Comparison of ENCODE assay signal across 8 mouse cellular contexts in the genomic region with DNA sequence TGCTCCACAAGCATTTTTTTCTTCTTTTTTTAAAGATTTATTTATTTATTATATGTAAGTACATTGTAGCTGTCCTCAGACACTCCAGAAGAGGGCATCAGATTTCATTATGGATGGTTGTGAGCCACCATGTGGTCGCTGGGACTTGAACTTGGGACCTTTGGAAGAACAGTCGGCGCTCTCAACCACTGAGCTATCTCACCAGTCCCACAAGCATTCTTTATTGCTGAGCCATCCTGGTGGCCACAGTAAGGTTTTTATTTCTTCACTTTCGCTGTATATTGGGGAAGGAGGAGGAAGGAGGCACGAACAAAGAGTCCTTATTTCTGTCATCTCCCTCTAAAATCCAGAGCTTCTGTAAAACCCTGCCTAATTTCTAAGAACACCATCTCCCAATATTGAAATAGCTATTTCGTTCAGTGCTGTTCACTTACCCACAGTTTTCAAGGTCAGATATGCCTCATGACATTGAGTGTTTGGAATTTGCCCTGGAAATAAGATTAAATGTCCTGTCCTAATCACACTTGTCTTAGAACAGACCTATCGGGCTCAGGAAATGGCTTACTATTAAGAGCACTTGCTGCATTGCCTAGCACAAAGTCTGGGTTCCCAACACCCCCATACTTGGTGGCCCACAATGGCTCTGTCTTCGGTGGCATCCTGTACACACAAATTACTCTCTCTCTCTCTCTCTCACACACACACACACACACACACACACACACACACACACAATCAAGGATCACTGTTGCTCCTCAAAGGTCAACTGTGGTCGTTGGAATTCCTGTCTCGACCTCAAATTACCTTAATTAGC. TPM values are rescaled to one million over a fixed set of nuclear protein-coding genes. Genes with fewer than 3 reads are reported as not detected.
DNase-seq lines count a peak whose midpoint lies in the region; ATAC-seq and TF ChIP-seq lines count a peak whose summit lies in the region.

No protein-coding gene starts in this region.

- no peaks in the 10 kb centered on the region for H3K27me3 ChIP-seq in forebrain, postnatal 0 days (ENCODE audit: insufficient read depth, low read length)
- H3K27me3 ChIP-seq in liver, embryonic 15.5 days = no peaks in the 10 kb centered on the region

- peak overlapping the region; percentile 62 for H3K9ac ChIP-seq in forebrain, postnatal 0 days
- H3K9ac ChIP-seq in liver, embryonic 15.5 days = peak overlapping the region; percentile 73

- 55% methylated on average over 10 of the region's 10 CpGs for WGBS in forebrain, postnatal 0 days
- 46% methylated on average over 10 of the region's 10 CpGs for WGBS in liver, embryonic 15.5 days (ENCODE audit: insufficient replicate concordance)

- DNase-seq in kidney, adult 11 months = peak; percentile 38
- no peak for DNase-seq in kidney, postnatal 14 days
- peak; percentile 48 for DNase-seq in MN1 (ENCODE audit: low spot score)
- no peak for DNase-seq in forebrain, postnatal 0 days
- no peak for DNase-seq in urinary bladder, postnatal 14 days (ENCODE audit: low spot score)
- DNase-seq in right cerebral cortex, postnatal 4 days = no peak
- no peak for DNase-seq in gastrocnemius, adult 18-20 months (ENCODE audit: low spot score)

- peak overlapping the region; percentile 96 for H3K27ac ChIP-seq in forebrain, postnatal 0 days (ENCODE audit: low read depth, low read length)
- H3K27ac ChIP-seq in liver, embryonic 15.5 days (replicated peaks) = peak overlapping the region; percentile 91

- peaks cover 19% of the 10 kb centered on the region for H3K36me3 ChIP-seq in forebrain, postnatal 0 days (ENCODE audit: insufficient read depth)
- H3K36me3 ChIP-seq in liver, embryonic 15.5 days (replicated peaks) = peaks cover 29% of the 10 kb centered on the region

- peak overlapping the region; percentile 61 for H3K4me2 ChIP-seq in forebrain, postnatal 0 days (ENCODE audit: low read depth)
- H3K4me2 ChIP-seq in liver, embryonic 15.5 days = peak overlapping the region; percentile 80

- no peak for ATAC-seq in forebrain, postnatal 0 days
- ATAC-seq in liver, embryonic 15.5 days (ENCODE audit: insufficient read depth) = no peak

- H3K4me1 ChIP-seq in forebrain, postnatal 0 days (ENCODE audit: insufficient read depth) = peaks cover 16% of the 10 kb centered on the region
- H3K4me1 ChIP-seq in liver, embryonic 15.5 days (replicated peaks) = peaks cover 69% of the 10 kb centered on the region

- TF ChIP-seq CTCF in forebrain, postnatal 0 days (IDR thresholded peaks at IDR 0.05; ENCODE audit: low read depth) = no peak

- H3K4me3 ChIP-seq in forebrain, postnatal 0 days (ENCODE audit: low read depth, low read length) = peak overlapping the region; percentile 97
- H3K4me3 ChIP-seq in liver, embryonic 15.5 days (replicated peaks) = peak overlapping the region; percentile 97

- H3K9me3 ChIP-seq in forebrain, postnatal 0 days (ENCODE audit: low read length) = no peaks in the 10 kb centered on the region
- no peaks in the 10 kb centered on the region for H3K9me3 ChIP-seq in liver, embryonic 15.5 days (replicated peaks)

RNA-seq across cellular contexts. Expression of a gene that starts 1.1 kb away (rescaled TPM):
- 93.3 and 95.4 TPM in 2 replicates for total RNA-seq in forebrain, postnatal 0 days (2014; rRNA removed)
- 180 and 225 TPM in 2 replicates for polyA plus RNA-seq in forebrain, postnatal 0 days (2015; fragmentation: Nextera tagmentation; extraction: Ambion mirVana)
- polyA plus RNA-seq in liver, embryonic 15.5 days (2015; fragmentation: Nextera tagmentation; extraction: Ambion mirVana) = 280 and 309 TPM in 2 replicates
- 100 to 1,000 TPM; 149 to 155 TPM for total RNA-seq in gastrocnemius, adult 18-20 months (2021)

RNA-seq across cellular contexts. Expression of a gene that starts 7.5 kb away (rescaled TPM):
- total RNA-seq in forebrain, postnatal 0 days (2014; rRNA removed) = 165 and 174 TPM in 2 replicates
- 200 and 248 TPM in 2 replicates for polyA plus RNA-seq in forebrain, postnatal 0 days (2015; fragmentation: Nextera tagmentation; extraction: Ambion mirVana)
- polyA plus RNA-seq in liver, embryonic 15.5 days (2015; fragmentation: Nextera tagmentation; extraction: Ambion mirVana) = 70.6 and 79.4 TPM in 2 replicates
- 10 to 100 TPM; 29.9 to 31.9 TPM for total RNA-seq in gastrocnemius, adult 18-20 months (2021)

RNA-seq across cellular contexts. Expression of a gene that starts 8.4 kb away (rescaled TPM):
- total RNA-seq in forebrain, postnatal 0 days (2014; rRNA removed) = 53.3 and 64.9 TPM in 2 replicates
- 75.0 and 84.9 TPM in 2 replicates for polyA plus RNA-seq in forebrain, postnatal 0 days (2015; fragmentation: Nextera tagmentation; extraction: Ambion mirVana)
- 46.4 and 50.2 TPM in 2 replicates for polyA plus RNA-seq in liver, embryonic 15.5 days (2015; fragmentation: Nextera tagmentation; extraction: Ambion mirVana)
- total RNA-seq in gastrocnemius, adult 18-20 months (2021) = 10 to 100 TPM; 43.3 to 43.9 TPM

RNA-seq across cellular contexts. Expression of a gene that starts 58.0 kb away (rescaled TPM):
- total RNA-seq in forebrain, postnatal 0 days (2014; rRNA removed) = 0.19 and 0.38 TPM in 2 replicates
- 0.14 and 0.70 TPM in 2 replicates for polyA plus RNA-seq in forebrain, postnatal 0 days (2015; fragmentation: Nextera tagmentation; extraction: Ambion mirVana)
- 587 and 603 TPM in 2 replicates for polyA plus RNA-seq in liver, embryonic 15.5 days (2015; fragmentation: Nextera tagmentation; extraction: Ambion mirVana)
- total RNA-seq in gastrocnemius, adult 18-20 months (2021) = not detected

Comparison
In these comparisons a context has a peak if more than half of its experiments do, and no peak if none do; other contexts are left out.
1. DNase-seq: peak in kidney, adult 11 months (single experiment) and MN1 (single experiment); none in kidney, postnatal 14 days (single experiment), forebrain, postnatal 0 days (single experiment), urinary bladder, postnatal 14 days (single experiment), right cerebral cortex, postnatal 4 days (single experiment) and gastrocnemius, adult 18-20 months (single experiment).